Mouse (Mus musculus) forebrain, embryonic 10.5 days (tissue): ENCODE data around the gene Gpr19. TPM values are rescaled to one million over a fixed set of nuclear protein-coding genes. Genes with fewer than 3 reads are reported as not detected.
A peak's percentile ranks its signal among the peaks of the same experiment; 100 is the strongest.

Source experiments
- DNase-seq: peaks from one replicate; pipeline ENCODE4 v3.0.0-alpha.2; 2017; ENCODE audit warnings: low spot score; ENCODE audit errors: extremely low spot score
- H3K27ac ChIP-seq: fragments of 300-500 bp; sonication (generic); 2 replicates; pipeline ENCODE4 v1.5.1; 2016; ENCODE audit warnings: mild to moderate bottlenecking
- H3K27me3 ChIP-seq: fragments of 300-500 bp; sonication (generic); 2 replicates; pipeline ENCODE4 v1.6.1; 2016; ENCODE audit warnings: mild to moderate bottlenecking; ENCODE audit not compliant: poor library complexity, severe bottlenecking
- H3K36me3 ChIP-seq: fragments of 300-500 bp; sonication (generic); replicated peaks from 2 replicates; pipeline ENCODE4 v1.6.1; 2016; ENCODE audit warnings: mild to moderate bottlenecking, moderate library complexity
- H3K4me1 ChIP-seq: fragments of 300-500 bp; sonication (generic); 2 replicates; pipeline ENCODE4 v1.6.1; 2016
- H3K4me3 ChIP-seq: fragments of 300-500 bp; sonication (generic); 2 replicates; pipeline ENCODE4 v1.5.1; 2016; ENCODE audit warnings: mild to moderate bottlenecking, moderate library complexity
- H3K9me3 ChIP-seq: fragments of 300-500 bp; sonication (generic); 2 replicates; pipeline ENCODE4 v1.6.1; 2016; ENCODE audit warnings: mild to moderate bottlenecking, moderate library complexity
- WGBS: fragments of 180-500 bp; shearing (Covaris S2); methylation state at CpG from one replicate; pipeline ENCODE4 v1.1.7; 2016; 5-methylcytosine and 5-hydroxymethylcytosine counted together
- polyA plus RNA-seq: library from polyadenylated mRNA; unstranded; fragments of >200 nt; fragmentation: Nextera tagmentation; extraction: Ambion mirVana; gene quantifications from 2 replicates; pipeline ENCODE4 v1.2.1, GENCODE M21; 2016

The Gpr19 gene
- polyA plus RNA-seq, 1 experiment from 2014 or later: 28.7 TPM

DNA sequence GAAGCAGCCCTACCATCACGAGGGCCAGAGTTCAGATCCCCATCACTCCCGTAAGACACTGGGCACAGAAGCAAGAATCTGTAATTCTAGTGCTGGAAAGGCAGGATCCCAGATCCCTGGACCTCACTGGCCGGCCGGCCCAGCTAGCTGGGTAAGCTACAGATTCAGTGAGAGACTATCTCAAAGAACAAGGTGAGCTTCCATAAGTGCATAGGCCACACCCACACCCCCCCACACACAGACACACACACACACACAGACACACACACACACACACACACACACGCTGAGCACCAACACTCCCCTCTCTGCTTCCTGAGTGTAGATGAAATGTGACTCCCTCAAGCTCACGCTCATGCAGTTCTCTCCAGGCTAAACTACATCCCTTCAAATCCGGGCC lies 7.9 kb downstream of the Gpr19 start:
- Histone ChIP-seq H3K36me3 (peaks cover 3% of the 10 kb centered on the region), H3K4me3 (no peak overlapping the region), H3K4me1 (peaks cover 48% of the 10 kb centered on the region), H3K27ac (0 out of 2 replicates have a peak overlapping the region, but pooled peaks have one; percentile 26), H3K9me3 (no peaks in the 10 kb centered on the region), H3K27me3 (no peaks in the 10 kb centered on the region)
- no peak for DNase-seq
- 79% methylated on average over 7 of the region's 7 CpGs for WGBS

DNA sequence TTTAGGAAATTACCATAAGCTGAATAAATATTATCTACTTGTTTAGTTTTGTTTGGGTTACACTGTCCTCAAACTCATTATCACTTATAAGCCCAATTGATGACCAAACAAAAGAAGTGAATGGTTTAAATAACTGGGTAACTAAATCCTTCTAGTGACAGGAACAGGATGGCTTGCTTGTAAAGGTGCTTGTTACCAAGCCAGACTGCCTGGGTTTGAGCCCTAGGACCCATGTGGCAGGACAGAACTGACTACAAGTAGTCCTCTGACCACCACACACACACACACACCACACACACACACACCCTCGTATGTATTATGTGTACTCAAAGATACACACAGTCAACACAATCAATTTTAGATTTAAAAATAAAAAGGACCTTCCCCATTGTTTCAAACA lies 8.6 kb downstream of the Gpr19 start:
- DNase-seq: no peak
- peaks cover 54% of the 10 kb centered on the region for H3K4me1 ChIP-seq
- peaks cover 8% of the 10 kb centered on the region for H3K36me3 ChIP-seq
- H3K27ac ChIP-seq: peak overlapping the region; percentile 89; the same call in 1 of the 2 replicates
- no peaks in the 10 kb centered on the region for H3K27me3 ChIP-seq
- H3K4me3 ChIP-seq: no peak overlapping the region
- no peaks in the 10 kb centered on the region for H3K9me3 ChIP-seq
- WGBS: 91% methylated on average over 1 of the region's 1 CpGs

DNA sequence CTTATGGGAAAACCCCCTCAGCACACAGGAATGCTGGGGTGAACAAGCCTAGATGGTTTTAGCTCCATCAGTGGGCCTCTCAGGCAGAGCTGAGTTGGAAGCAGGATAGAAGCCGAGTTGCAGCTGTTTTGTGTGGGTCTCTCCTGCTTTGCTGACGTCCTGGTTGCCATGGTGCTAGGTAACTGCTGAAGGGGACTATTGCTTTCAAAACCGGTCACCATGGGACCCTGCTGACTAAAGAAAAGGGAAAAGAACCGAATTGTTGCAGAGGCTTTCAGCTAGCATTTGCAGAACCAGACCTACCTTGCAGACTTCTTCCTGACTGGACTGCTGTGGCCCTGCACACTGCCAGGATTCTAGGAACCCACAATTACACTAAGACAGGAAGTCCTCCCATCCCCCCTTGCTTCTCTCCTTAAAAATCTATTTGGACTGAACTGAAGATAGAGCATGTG lies 9.8 kb downstream of the Gpr19 start:
- DNase-seq: peak; percentile 69
- peak overlapping the region; percentile 89 for H3K27ac ChIP-seq
- H3K9me3 ChIP-seq: no peaks in the 10 kb centered on the region
- H3K4me3 ChIP-seq: peak overlapping the region; percentile 66
- peaks cover 54% of the 10 kb centered on the region for H3K4me1 ChIP-seq
- under 1% methylated on average over 4 of the region's 4 CpGs for WGBS
- peaks cover 19% of the 10 kb centered on the region for H3K36me3 ChIP-seq
- H3K27me3 ChIP-seq: no peaks in the 10 kb centered on the region

DNA sequence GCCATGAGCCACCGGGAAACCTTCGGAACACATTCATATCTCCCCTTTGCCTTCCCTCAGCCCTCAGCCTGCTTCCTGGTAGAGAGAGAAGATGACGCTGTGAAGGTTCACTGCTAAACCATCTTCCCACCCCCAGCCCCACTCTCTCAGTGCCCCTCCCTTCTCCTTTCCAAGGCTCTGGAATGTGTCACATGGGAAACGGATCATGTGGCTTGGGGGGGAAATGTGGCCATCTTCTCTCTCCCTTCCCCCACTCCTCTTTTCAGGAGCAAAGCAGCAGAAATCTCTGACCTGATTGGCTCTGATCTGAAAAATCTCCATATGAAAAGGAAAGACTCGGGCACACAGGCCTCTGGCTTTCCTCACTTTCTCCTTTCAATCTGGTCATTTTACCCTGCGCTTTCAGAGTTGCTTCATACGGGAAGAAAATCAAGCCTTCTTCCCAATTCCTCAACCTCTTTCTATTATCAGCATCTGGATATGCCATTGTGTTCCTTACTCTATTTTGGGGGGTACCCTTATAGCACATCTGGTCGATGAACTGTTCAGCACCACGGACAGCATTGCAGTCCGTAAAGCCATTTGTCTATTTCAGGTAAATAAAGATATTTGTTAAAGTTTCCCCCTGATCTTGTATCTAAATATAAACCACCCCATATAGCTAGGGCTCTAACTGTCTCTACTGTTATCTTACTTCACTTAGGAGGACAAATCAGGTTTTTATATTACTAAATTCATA lies 10.5 kb downstream of the Gpr19 start:
- DNase-seq: peak; percentile 90
- WGBS: under 1% methylated on average over 10 of the region's 10 CpGs
- H3K27ac ChIP-seq: peak overlapping the region; percentile 89
- H3K4me3 ChIP-seq: peak overlapping the region; percentile 66
- H3K4me1 ChIP-seq: peaks cover 54% of the 10 kb centered on the region
- H3K9me3 ChIP-seq: no peaks in the 10 kb centered on the region
- H3K36me3 ChIP-seq: peaks cover 24% of the 10 kb centered on the region
- no peaks in the 10 kb centered on the region for H3K27me3 ChIP-seq

DNA sequence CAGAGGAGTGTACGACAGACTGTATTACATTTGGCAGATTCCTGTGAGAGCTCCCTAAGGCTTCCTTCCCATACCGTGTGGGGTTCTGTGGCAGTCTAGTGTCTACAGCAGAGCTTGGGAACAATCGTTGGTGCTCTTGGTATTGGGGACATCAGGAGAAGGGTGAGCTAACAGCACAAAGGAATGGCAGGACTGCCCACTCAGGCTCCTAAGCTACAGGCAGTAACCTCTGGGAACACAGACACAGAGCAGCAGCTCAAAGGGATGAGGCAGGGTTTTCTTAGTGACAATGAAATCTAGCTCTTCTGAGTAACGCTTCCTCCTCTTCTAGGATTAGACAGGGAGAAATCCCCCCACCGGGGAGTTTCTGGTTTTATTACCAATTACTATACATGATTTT lies 11.4 kb downstream of the Gpr19 start:
- Histone ChIP-seq H3K4me3 (peak overlapping the region; percentile 66), H3K9me3 (no peaks in the 10 kb centered on the region), H3K27me3 (no peaks in the 10 kb centered on the region), H3K4me1 (peaks cover 54% of the 10 kb centered on the region), H3K36me3 (peaks cover 33% of the 10 kb centered on the region), H3K27ac (peak overlapping the region; percentile 89)
- no peak for DNase-seq
- 34% methylated on average over 5 of the region's 5 CpGs for WGBS

DNA sequence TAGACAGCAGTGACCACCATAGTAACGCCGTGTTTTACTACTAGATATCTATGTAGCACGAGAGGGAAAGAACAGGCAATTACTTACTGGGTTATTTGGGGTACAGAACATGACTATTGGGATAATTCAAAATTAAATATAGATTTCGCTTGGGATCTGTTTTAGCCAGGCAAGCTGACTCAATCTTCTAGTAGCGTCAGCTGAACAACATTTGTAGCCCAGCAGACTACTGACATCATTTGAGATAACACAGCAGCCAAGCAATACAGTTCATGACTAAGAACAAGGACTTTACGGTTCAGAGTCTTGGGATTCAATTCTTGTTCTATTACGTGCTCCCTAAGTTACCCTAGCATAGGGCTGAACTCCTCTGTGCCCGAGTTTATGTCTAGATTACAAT lies 11.9 kb downstream of the Gpr19 start:
- Histone ChIP-seq H3K27ac (peak overlapping the region; percentile 89), H3K27me3 (no peaks in the 10 kb centered on the region), H3K9me3 (no peaks in the 10 kb centered on the region), H3K4me1 (peaks cover 56% of the 10 kb centered on the region), H3K36me3 (peaks cover 38% of the 10 kb centered on the region), H3K4me3 (peak overlapping the region; percentile 66)
- WGBS: 87% methylated on average over 8 of the region's 8 CpGs
- no peak for DNase-seq

DNA sequence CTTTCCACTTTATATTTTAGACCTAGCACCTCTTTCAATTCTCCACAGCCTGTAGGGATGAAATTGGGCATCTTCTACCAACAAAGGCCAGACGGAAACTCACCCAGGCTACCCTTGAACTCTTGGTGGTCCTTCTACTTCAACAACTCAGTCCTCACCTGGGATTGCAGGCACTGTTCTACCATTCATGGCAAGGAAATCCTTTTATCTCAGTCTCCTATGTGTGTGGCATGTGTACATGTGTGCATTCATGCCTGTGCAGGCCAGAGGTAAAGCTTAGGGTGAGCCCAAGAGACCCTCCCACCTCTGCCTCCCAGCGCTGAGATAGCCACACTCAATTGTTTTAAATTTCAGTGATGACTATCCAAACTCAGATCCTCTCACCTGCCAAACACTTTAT lies 12.9 kb downstream of the Gpr19 start:
- Histone ChIP-seq H3K27me3 (no peaks in the 10 kb centered on the region), H3K4me3 (peak overlapping the region; percentile 66; the same call in 1 of the 2 replicates), H3K36me3 (peaks cover 46% of the 10 kb centered on the region), H3K4me1 (peaks cover 65% of the 10 kb centered on the region), H3K9me3 (no peaks in the 10 kb centered on the region), H3K27ac (no peak overlapping the region)
- no peak for DNase-seq
- 92% methylated on average over 2 of the region's 2 CpGs for WGBS

DNA sequence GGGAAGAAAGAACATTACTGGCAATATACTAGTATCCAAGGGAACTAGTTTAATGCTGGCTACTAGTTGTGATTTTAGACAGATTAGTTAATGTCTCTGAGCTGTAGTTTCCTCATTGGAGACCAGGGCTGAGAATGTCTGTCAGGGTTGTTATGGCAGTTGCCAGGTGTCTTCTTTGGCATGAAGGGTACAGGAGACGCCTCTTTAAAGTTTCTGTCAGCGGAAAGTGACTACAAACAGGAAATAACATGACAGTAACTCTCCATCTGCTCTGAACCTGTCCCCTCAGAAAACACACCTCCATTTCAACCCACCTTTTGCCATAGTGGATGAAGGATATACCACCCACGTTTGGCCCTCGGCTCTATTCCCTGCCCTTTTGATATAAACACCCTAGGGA lies 14.7 kb downstream of the Gpr19 start:
- peaks cover 46% of the 10 kb centered on the region for H3K36me3 ChIP-seq
- DNase-seq: no peak
- H3K27me3 ChIP-seq: no peaks in the 10 kb centered on the region
- H3K27ac ChIP-seq: no peak overlapping the region
- WGBS: 90% methylated on average over 4 of the region's 4 CpGs
- no peaks in the 10 kb centered on the region for H3K9me3 ChIP-seq
- peaks cover 49% of the 10 kb centered on the region for H3K4me1 ChIP-seq
- H3K4me3 ChIP-seq: no peak overlapping the region

DNA sequence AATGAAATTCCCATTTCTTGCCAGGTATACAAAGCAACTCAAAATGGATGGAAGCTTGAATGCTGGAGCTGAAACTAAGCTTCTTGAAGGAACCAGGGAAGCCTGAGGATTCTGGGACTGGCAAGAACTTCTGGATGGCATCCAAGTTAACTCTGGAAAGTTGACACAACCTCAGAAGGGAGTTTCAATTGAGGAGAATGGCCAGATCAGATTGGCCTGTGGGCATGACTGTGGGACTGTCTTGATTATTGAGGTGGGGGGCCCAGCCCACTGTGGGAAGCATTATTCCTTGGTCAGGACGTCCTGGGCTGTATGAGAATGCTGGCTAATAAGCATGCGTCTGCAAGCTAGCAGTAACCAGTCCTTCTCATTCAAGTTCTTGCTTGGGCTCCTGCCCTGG lies 18.3 kb downstream of the Gpr19 start:
- H3K36me3 ChIP-seq: peaks cover 60% of the 10 kb centered on the region
- no peak overlapping the region for H3K4me3 ChIP-seq
- no peak for DNase-seq
- WGBS: 79% methylated on average over 2 of the region's 2 CpGs
- H3K27me3 ChIP-seq: no peaks in the 10 kb centered on the region
- H3K9me3 ChIP-seq: no peaks in the 10 kb centered on the region
- peaks cover 15% of the 10 kb centered on the region for H3K4me1 ChIP-seq
- no peak overlapping the region for H3K27ac ChIP-seq

DNA sequence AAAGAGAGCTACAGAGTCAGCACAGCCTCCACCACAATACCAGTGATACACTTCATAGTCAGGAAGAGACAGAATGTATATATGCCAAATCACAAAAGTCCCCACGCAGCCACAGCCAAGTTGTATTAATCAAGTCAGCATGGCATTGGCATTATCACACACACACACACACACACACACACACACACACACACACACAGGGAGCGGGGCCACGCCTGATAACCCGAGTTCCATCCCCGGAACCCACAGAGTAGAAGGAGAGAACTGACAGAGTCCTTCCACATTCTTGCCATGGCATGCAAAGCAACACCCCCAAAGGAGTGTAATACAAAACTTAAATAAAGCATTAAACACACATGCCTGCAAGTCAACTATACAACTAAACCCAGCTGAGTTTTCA lies 18.8 kb downstream of the Gpr19 start:
- Histone ChIP-seq H3K36me3 (peaks cover 60% of the 10 kb centered on the region), H3K4me3 (no peak overlapping the region), H3K9me3 (no peaks in the 10 kb centered on the region), H3K27ac (no peak overlapping the region), H3K27me3 (no peaks in the 10 kb centered on the region), H3K4me1 (peaks cover 14% of the 10 kb centered on the region)
- 91% methylated on average over 5 of the region's 5 CpGs for WGBS
- DNase-seq: no peak

DNA sequence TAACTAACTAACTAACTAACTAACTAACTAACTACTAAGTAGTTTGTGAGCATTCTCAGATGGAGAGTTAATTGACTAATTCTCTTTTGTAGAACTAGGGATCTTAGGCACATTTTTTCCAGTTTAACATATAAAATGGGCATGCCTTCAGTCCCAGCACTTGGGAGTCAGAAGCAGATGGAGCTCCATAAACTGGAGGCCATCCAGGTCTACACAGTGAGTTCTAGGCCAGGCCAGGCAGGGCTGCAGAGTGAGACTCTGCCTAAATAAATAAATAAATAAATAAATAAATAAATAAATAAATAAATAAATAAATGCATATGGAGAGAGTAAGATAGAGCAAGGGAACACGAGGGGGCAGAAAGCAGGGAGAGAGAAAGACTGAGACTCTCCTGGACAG lies 20.5 kb downstream of the Gpr19 start:
- Histone ChIP-seq H3K36me3 (peaks cover 56% of the 10 kb centered on the region), H3K4me3 (no peak overlapping the region), H3K9me3 (no peaks in the 10 kb centered on the region), H3K27ac (no peak overlapping the region), H3K4me1 (peaks cover 14% of the 10 kb centered on the region), H3K27me3 (no peaks in the 10 kb centered on the region)
- DNase-seq: no peak
- 62% methylated on average over 1 of the region's 1 CpGs for WGBS

DNA sequence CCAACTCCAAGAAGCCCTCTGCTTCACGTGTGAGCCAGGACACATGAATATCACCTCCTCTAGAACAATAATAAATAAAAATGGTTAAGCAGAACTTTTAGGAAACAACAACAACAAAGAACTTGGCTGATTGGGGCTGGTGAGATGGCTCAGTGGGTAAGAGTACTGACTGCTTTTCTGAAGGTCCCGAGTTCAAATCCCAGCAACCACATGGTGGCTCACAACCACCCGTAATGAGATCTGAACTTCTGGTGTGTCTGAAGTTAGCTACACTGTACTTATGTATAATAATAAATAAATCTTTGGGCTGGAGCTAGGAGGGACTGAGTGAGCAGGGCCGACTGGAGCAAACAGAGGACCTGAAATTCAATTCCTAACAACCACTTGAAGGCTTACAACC lies 21.1 kb downstream of the Gpr19 start:
- no peaks in the 10 kb centered on the region for H3K27me3 ChIP-seq
- DNase-seq: no peak
- WGBS: 91% methylated on average over 4 of the region's 4 CpGs
- H3K9me3 ChIP-seq: no peaks in the 10 kb centered on the region
- no peak overlapping the region for H3K4me3 ChIP-seq
- H3K36me3 ChIP-seq: peaks cover 52% of the 10 kb centered on the region
- H3K4me1 ChIP-seq: peaks cover 14% of the 10 kb centered on the region
- no peak overlapping the region for H3K27ac ChIP-seq

DNA sequence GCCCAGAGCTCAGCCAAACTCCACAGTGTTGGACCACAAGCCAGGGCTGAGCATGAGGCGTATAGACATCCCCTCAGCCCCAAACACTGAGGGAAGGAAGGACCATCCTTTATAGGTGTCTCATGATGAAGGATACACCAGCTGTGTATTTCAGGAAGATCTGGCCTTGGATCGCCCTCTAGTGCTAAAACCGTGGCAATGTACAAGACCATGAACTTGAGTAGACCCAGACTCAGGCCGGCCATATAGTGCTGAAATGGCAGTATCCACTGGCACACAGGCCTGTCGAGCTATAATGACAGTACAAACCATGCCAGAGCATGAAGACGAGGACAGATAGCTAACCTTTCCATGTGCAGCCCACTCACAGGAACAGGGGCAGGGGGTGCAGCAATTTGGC lies 21.6 kb downstream of the Gpr19 start:
- no peak overlapping the region for H3K4me3 ChIP-seq
- H3K36me3 ChIP-seq: peaks cover 52% of the 10 kb centered on the region
- WGBS: 84% methylated on average over 6 of the region's 6 CpGs
- DNase-seq: no peak
- H3K9me3 ChIP-seq: no peaks in the 10 kb centered on the region
- no peaks in the 10 kb centered on the region for H3K27me3 ChIP-seq
- no peak overlapping the region for H3K27ac ChIP-seq
- peaks cover 14% of the 10 kb centered on the region for H3K4me1 ChIP-seq
